Mouse (Mus musculus) adrenal gland, postnatal 14 days (tissue): Measurements from ENCODE around the gene Ccdc32. TPM values are rescaled to one million over a fixed set of nuclear protein-coding genes. Genes with fewer than 3 reads are reported as not detected.

Experiments used
- total RNA-seq: library from RNA; stranded (reverse); gene quantifications from 2 replicates; pipeline ENCODE4 v1.2.3, GENCODE M21; 2021

Ccdc32 gene
- total RNA-seq, 1 experiment from 2014 or later: 14.8 TPM

Other genes starting within 250 kb of the Ccdc32 start
- gene Disp2, start 249.7 kb downstream of the Ccdc32 start, total RNA-seq: 26.3 and 28.1 TPM in 2 replicates
- gene Knstrn, start 215.4 kb downstream of the Ccdc32 start, total RNA-seq: 17.8 and 17.9 TPM in 2 replicates
- gene Ivd, start 167.4 kb downstream of the Ccdc32 start, total RNA-seq: 173 and 197 TPM in 2 replicates
- gene Bahd1, start 129.0 kb downstream of the Ccdc32 start, total RNA-seq: 32.3 and 33.7 TPM in 2 replicates
- gene Chst14, start 102.9 kb downstream of the Ccdc32 start, total RNA-seq: 10.1 and 13.3 TPM in 2 replicates
- gene Rpusd2, start 5.4 kb upstream of the Ccdc32 start, total RNA-seq: 4.6 and 5.7 TPM in 2 replicates
- 8.1 and 8.3 TPM in 2 replicates for gene Knl1, start 17.7 kb upstream of the Ccdc32 start, total RNA-seq
- gene Rad51, start 83.4 kb upstream of the Ccdc32 start, total RNA-seq: 7.8 and 8.7 TPM in 2 replicates
- gene Rmdn3, start 127.6 kb upstream of the Ccdc32 start, total RNA-seq: 71.5 and 85.1 TPM in 2 replicates
- gene Gchfr, start 138.4 kb upstream of the Ccdc32 start, total RNA-seq: 6.7 and 35.4 TPM in 2 replicates
- gene Gm14137, start 145.1 kb upstream of the Ccdc32 start, total RNA-seq: 0.23 and 0.26 TPM in 2 replicates
- gene Zfyve19, start 179.2 kb upstream of the Ccdc32 start, total RNA-seq: 24.9 and 33.6 TPM in 2 replicates
- gene Dnajc17, start 179.4 kb upstream of the Ccdc32 start, total RNA-seq: 12.7 and 17.9 TPM in 2 replicates
- gene Ppp1r14d, start 200.5 kb upstream of the Ccdc32 start, total RNA-seq: not detected in 2 replicates
- gene Spint1, start 208.0 kb upstream of the Ccdc32 start, total RNA-seq: 4.7 and 4.8 TPM in 2 replicates
- 0.41 TPM in 1 of 2 replicates, not detected in the other for gene Rhov, start 241.9 kb upstream of the Ccdc32 start, total RNA-seq